Mouse (Mus musculus) erythroblast, embryonic 14.5 days (primary cell): ENCODE measurements around the gene Nuak1.

ENCODE experiments used
- GATA1 ChIP-seq: IDR thresholded peaks from 2 replicates; pipeline ENCODE4 v1.6.1; 2012; ENCODE audit warnings: low read length, inconsistent platforms, mixed read lengths
- TAL1 ChIP-seq: IDR thresholded peaks from 3 replicates; pipeline ENCODE4 v1.6.1; 2012; ENCODE audit warnings: low read length, inconsistent platforms, mixed read lengths

- TF ChIP-seq GATA1 (no peak), TAL1 (no peak)
Measured at GRCm38 (mm10) chr10:84488315-84488714, 47.9 kb upstream of the Nuak1 start.
